Mouse (Mus musculus) C2C12 (cell line): ENCODE data around the gene Lrp8. TPM values are rescaled to one million over a fixed set of nuclear protein-coding genes. Genes with fewer than 3 reads are reported as not detected.

Experiments
- H3K27me3 ChIP-seq: one replicate; pipeline ENCODE4 v1.6.1; 2011; ENCODE audit not compliant: control insufficient read depth, insufficient read depth, insufficient read length
- H3K36me3 ChIP-seq: one replicate; pipeline ENCODE4 v1.6.1; 2011; ENCODE audit not compliant: control insufficient read depth, insufficient read depth
- H3K4me3 ChIP-seq: one replicate; pipeline ENCODE4 v1.5.1; 2011; ENCODE audit warnings: mild to moderate bottlenecking, control low read depth; ENCODE audit not compliant: poor library complexity, insufficient read depth, severe bottlenecking
- H3K79me2 ChIP-seq: one replicate; pipeline ENCODE4 v1.6.1; 2011; ENCODE audit not compliant: control insufficient read depth, insufficient read depth
- H3K79me3 ChIP-seq: one replicate; pipeline ENCODE4 v1.6.1; 2011; ENCODE audit warnings: low read depth, control low read depth
- H3ac ChIP-seq: one replicate; pipeline ENCODE3; 2011; ENCODE audit warnings: low read depth; ENCODE audit not compliant: control insufficient read depth, insufficient read length
- CEBPB ChIP-seq: IDR thresholded peaks from one replicate; pipeline ENCODE4 v1.6.1; 2011; ENCODE audit warnings: low read depth, mild to moderate bottlenecking, control low read depth, moderate library complexity
- CTCF ChIP-seq: IDR thresholded peaks from one replicate; pipeline ENCODE4 v1.5.1; 2011; ENCODE audit not compliant: control insufficient read depth, insufficient read depth, insufficient read length
- FOSL1 ChIP-seq: IDR thresholded peaks from one replicate; pipeline ENCODE4 v1.8.0; 2011; ENCODE audit warnings: mild to moderate bottlenecking, low read length; ENCODE audit not compliant: poor library complexity, insufficient read depth, severe bottlenecking
- MAX ChIP-seq: IDR thresholded peaks from one replicate; pipeline ENCODE4 v1.6.1; 2011; ENCODE audit warnings: mild to moderate bottlenecking, control low read depth
- MYOD1 ChIP-seq: IDR thresholded peaks from one replicate; pipeline ENCODE4 v1.6.1; 2011; ENCODE audit warnings: low read depth; ENCODE audit not compliant: control insufficient read depth, insufficient read length
- MYOG ChIP-seq: IDR thresholded peaks from one replicate; pipeline ENCODE4 v1.6.1; 2011; ENCODE audit not compliant: control insufficient read depth, insufficient read length; ENCODE audit errors: extremely low read depth
- USF1 ChIP-seq: IDR thresholded peaks from one replicate; pipeline ENCODE4 v1.6.1; 2011; ENCODE audit warnings: low read depth, mild to moderate bottlenecking, control low read depth, moderate library complexity
- long read RNA-seq, 2 experiments: library from polyadenylated mRNA; unstranded; transcript quantifications; one replicate each; pipeline ENCODE4 v2.0.0; 2019 to 2020
- polyA plus RNA-seq: library from polyadenylated mRNA; unstranded; fragments of >200 nt; fragmentation: generic; extraction: Trizol; gene quantifications from one replicate; pipeline ENCODE4 v1.2.1, GENCODE M21; 2012; ENCODE audit warnings: missing spikeins

The Lrp8 gene
- polyA plus RNA-seq: 8.3 TPM
- long read RNA-seq, experiment 1, partial matches to known transcripts: 1 of 4 reads
- long read RNA-seq, experiment 1, other reads (novel, unspliced or antisense): 3 of 4 reads
- long read RNA-seq, experiment 2, partial matches to known transcripts: 3 of 21 reads
- long read RNA-seq, experiment 2, other reads (novel, unspliced or antisense): 18 of 21 reads

GRCm38 (mm10) chr4:107802185-107802449 is at the start of gene Lrp8:
Gene Lrp8, plus strand, starts transcription at chr4:107802261.
- Histone ChIP-seq H3K27me3 (no peaks in the 10 kb centered on the region), H3K4me3 (peak within 1 kb of the TSS; percentile 52), H3K79me2 (peaks cover 31% of the 10 kb centered on the region), H3K79me3 (peaks cover 26% of the 10 kb centered on the region), H3ac (peak within 1 kb of the TSS; percentile 93), H3K36me3 (peaks cover 18% of the 10 kb centered on the region)
- TF ChIP-seq MYOG (no peak), MAX (no peak), MYOD1 (no peak), FOSL1 (no peak), CEBPB (no peak), CTCF (no peak), USF1 (no peak)

GRCm38 (mm10) chr4:107756222-107756621 is 45.8 kb upstream of the Lrp8 start:
- no peaks in the 10 kb centered on the region for H3K79me3 ChIP-seq
- TF ChIP-seq CTCF (no peak), MYOG (no peak), MAX (no peak), USF1 (no peak), MYOD1 (no peak), FOSL1 (no peak), CEBPB (no peak)
- H3K79me2 ChIP-seq: no peaks in the 10 kb centered on the region
- H3K4me3 ChIP-seq: no peak overlapping the region
- no peaks in the 10 kb centered on the region for H3K36me3 ChIP-seq
- peaks cover 40% of the 10 kb centered on the region for H3K27me3 ChIP-seq
- H3ac ChIP-seq: no peak overlapping the region

- H3ac ChIP-seq: no peak overlapping the region
- no peaks in the 10 kb centered on the region for H3K36me3 ChIP-seq
- H3K79me3 ChIP-seq: no peaks in the 10 kb centered on the region
- H3K27me3 ChIP-seq: peaks cover 50% of the 10 kb centered on the region
- no peaks in the 10 kb centered on the region for H3K79me2 ChIP-seq
- TF ChIP-seq MAX (no peak), FOSL1 (no peak), CEBPB (no peak), USF1 (no peak), CTCF (no peak), MYOG (no peak), MYOD1 (no peak)
- no peak overlapping the region for H3K4me3 ChIP-seq
Observed at GRCm38 (mm10) chr4:107757487-107758470, 44.3 kb upstream of the Lrp8 start.

GRCm38 (mm10) chr4:107758938-107759337 is 43.1 kb upstream of the Lrp8 start:
- no peak overlapping the region for H3ac ChIP-seq
- TF ChIP-seq MYOG (no peak), FOSL1 (no peak), MAX (no peak), CTCF (no peak), CEBPB (no peak), MYOD1 (no peak)
- no peaks in the 10 kb centered on the region for H3K36me3 ChIP-seq
- no peak overlapping the region for H3K4me3 ChIP-seq
- H3K79me2 ChIP-seq: no peaks in the 10 kb centered on the region
- H3K27me3 ChIP-seq: peaks cover 47% of the 10 kb centered on the region
- H3K79me3 ChIP-seq: no peaks in the 10 kb centered on the region

GRCm38 (mm10) chr4:107763001-107763400 is 39.1 kb upstream of the Lrp8 start:
- Histone ChIP-seq H3K79me3 (no peaks in the 10 kb centered on the region), H3ac (no peak overlapping the region), H3K4me3 (no peak overlapping the region), H3K36me3 (no peaks in the 10 kb centered on the region), H3K27me3 (peaks cover 49% of the 10 kb centered on the region), H3K79me2 (no peaks in the 10 kb centered on the region)
- TF ChIP-seq FOSL1: no peak
- TF ChIP-seq MYOD1: no peak
- no peak for TF ChIP-seq MAX
- no peak for TF ChIP-seq CTCF
- TF ChIP-seq MYOG: no peak
- no peak for TF ChIP-seq CEBPB
- TF ChIP-seq USF1: no peak

GRCm38 (mm10) chr4:107763598-107763997 is 38.5 kb upstream of the Lrp8 start:
- peaks cover 44% of the 10 kb centered on the region for H3K27me3 ChIP-seq
- H3ac ChIP-seq: no peak overlapping the region
- no peaks in the 10 kb centered on the region for H3K79me3 ChIP-seq
- no peaks in the 10 kb centered on the region for H3K36me3 ChIP-seq
- no peak for TF ChIP-seq FOSL1
- no peak for TF ChIP-seq MYOG
- TF ChIP-seq CEBPB: no peak
- TF ChIP-seq MYOD1: no peak
- TF ChIP-seq CTCF: no peak
- TF ChIP-seq USF1: no peak
- no peak for TF ChIP-seq MAX
- H3K4me3 ChIP-seq: no peak overlapping the region
- no peaks in the 10 kb centered on the region for H3K79me2 ChIP-seq
